Mouse (Mus musculus) CH12.LX (cell line): Measurements from ENCODE around the gene Gcnt7. TPM values are rescaled to one million over a fixed set of nuclear protein-coding genes. Genes with fewer than 3 reads are reported as not detected.
A peak's percentile ranks its signal among the peaks of the same experiment; 100 is the strongest.

Experiments
- DNase-seq: peaks from one replicate; pipeline ENCODE4 v3.0.0-alpha.2; 2013; ENCODE audit errors: extremely low read depth
- H3K27ac ChIP-seq: 2 replicates; pipeline ENCODE4 v1.5.1; 2012; ENCODE audit warnings: low read depth, mild to moderate bottlenecking, control low read depth, moderate library complexity; ENCODE audit not compliant: insufficient read depth
- H3K27me3 ChIP-seq: replicated peaks from 2 replicates; pipeline ENCODE3; 2012; ENCODE audit warnings: inconsistent platforms
- H3K36me3 ChIP-seq, 2 experiments: replicated peaks in 1 of 2; 2 replicates each; pipeline versions ENCODE3 to v1.6.1; 2012; ENCODE audit warnings: inconsistent platforms in 1 of 2, low read length in 1 of 2, mild to moderate bottlenecking in 1 of 2, mixed read lengths in 1 of 2, moderate library complexity in 1 of 2; ENCODE audit not compliant: control insufficient read depth in 1 of 2, insufficient read depth in 1 of 2
- H3K4me1 ChIP-seq, 2 experiments: 2 replicates each; pipeline ENCODE4 v1.6.1; 2012; ENCODE audit warnings: inconsistent platforms in 1 of 2, moderate library complexity in 1 of 2; ENCODE audit not compliant: insufficient read depth in 2 of 2, control insufficient read depth in 1 of 2
- H3K4me2 ChIP-seq: 2 replicates; pipeline ENCODE4 v1.6.1; 2012; ENCODE audit warnings: low read depth, mild to moderate bottlenecking, control low read depth; ENCODE audit not compliant: poor library complexity, insufficient read depth, severe bottlenecking
- H3K4me3 ChIP-seq, 3 experiments: fragments of 150-350 bp in 1 of 3; sonication (generic) in 1 of 3; replicated peaks in 1 of 3; 2 replicates each; pipeline versions ENCODE3 to v1.5.1; 2011 to 2012; ENCODE audit warnings: low read depth in 2 of 3, low read length in 2 of 3, mild to moderate bottlenecking in 2 of 3, moderate library complexity in 2 of 3, control low read depth in 1 of 3, improper control_type of control experiment in 1 of 3, inconsistent platforms in 1 of 3, mixed read lengths in 1 of 3; ENCODE audit not compliant: poor library complexity in 1 of 3
- H3K79me2 ChIP-seq: replicated peaks from 2 replicates; pipeline ENCODE4 v1.6.1; 2012; ENCODE audit warnings: mild to moderate bottlenecking, moderate library complexity; ENCODE audit not compliant: control insufficient read depth, poor library complexity, insufficient read depth, severe bottlenecking; ENCODE audit errors: extremely low read depth
- H3K9ac ChIP-seq: 2 replicates; pipeline ENCODE4 v1.6.1; 2012; ENCODE audit warnings: low read depth, mild to moderate bottlenecking, control low read depth, moderate library complexity; ENCODE audit not compliant: insufficient read depth
- H3K9me3 ChIP-seq: replicated peaks from 2 replicates; pipeline ENCODE3; 2012; ENCODE audit warnings: low read length, inconsistent platforms, mixed read lengths
- CTCF ChIP-seq, 2 experiments: IDR thresholded peaks in 1 of 2; conservative IDR thresholded peaks in 1 of 2; 2 replicates each; pipeline ENCODE4 v1.5.1; 2011 to 2012; ENCODE audit warnings: low read depth in 2 of 2, low read length in 2 of 2, improper control_type of control experiment in 1 of 2, inconsistent platforms in 1 of 2, mild to moderate bottlenecking in 1 of 2, moderate library complexity in 1 of 2
- ELF1 ChIP-seq: IDR thresholded peaks from 2 replicates; pipeline ENCODE4 v1.6.1; 2014; ENCODE audit warnings: low read depth, mild to moderate bottlenecking, inconsistent platforms, low read length, improper control_type of control experiment
- EP300 ChIP-seq: IDR thresholded peaks from 2 replicates; pipeline ENCODE4 v1.6.1; 2011; ENCODE audit warnings: low read length, improper control_type of control experiment
- IRF4 ChIP-seq: IDR thresholded peaks from 2 replicates; pipeline ENCODE4 v1.6.1; 2014; ENCODE audit warnings: low read depth, mild to moderate bottlenecking, inconsistent platforms, low read length, improper control_type of control experiment
- JUND ChIP-seq: conservative IDR thresholded peaks from 2 replicates; pipeline ENCODE4 v1.6.1; 2011; ENCODE audit warnings: low read depth, low read length, improper control_type of control experiment
- KAT2A ChIP-seq: IDR thresholded peaks from 2 replicates; pipeline ENCODE4 v1.6.1; 2012; ENCODE audit warnings: low read length, improper control_type of control experiment, inconsistent platforms; ENCODE audit not compliant: insufficient replicate concordance
- MAFK ChIP-seq: IDR thresholded peaks from 2 replicates; pipeline ENCODE4 v1.6.1; 2011; ENCODE audit warnings: low read length, improper control_type of control experiment; ENCODE audit not compliant: insufficient replicate concordance
- MAX ChIP-seq: IDR thresholded peaks from 2 replicates; pipeline ENCODE4 v1.6.1; 2011; ENCODE audit warnings: low read length, improper control_type of control experiment
- MAZ ChIP-seq: IDR thresholded peaks from 2 replicates; pipeline ENCODE4 v1.6.1; 2012; ENCODE audit warnings: low read depth, mild to moderate bottlenecking, inconsistent platforms, low read length, improper control_type of control experiment, moderate library complexity
- MXI1 ChIP-seq: IDR thresholded peaks from 2 replicates; pipeline ENCODE4 v1.6.1; 2011; ENCODE audit warnings: mild to moderate bottlenecking, low read depth, low read length, improper control_type of control experiment
- NELFE ChIP-seq: IDR thresholded peaks from 2 replicates; pipeline ENCODE4 v1.6.1; 2011; ENCODE audit warnings: low read depth, low read length, improper control_type of control experiment
- NRF1 ChIP-seq: IDR thresholded peaks from 2 replicates; pipeline ENCODE4 v1.6.1; 2014; ENCODE audit warnings: low read depth, mild to moderate bottlenecking, inconsistent platforms, low read length, improper control_type of control experiment, moderate library complexity
- PAX5 ChIP-seq: IDR thresholded peaks from 2 replicates; pipeline ENCODE4 v1.6.1; 2012; ENCODE audit warnings: low read length, inconsistent platforms, mixed read lengths
- POLR2AphosphoS2 ChIP-seq: IDR thresholded peaks from 2 replicates; pipeline ENCODE4 v1.6.1; 2011; ENCODE audit warnings: low read depth, low read length, improper control_type of control experiment
- RAD21 ChIP-seq: IDR thresholded peaks from 2 replicates; pipeline ENCODE4 v1.6.1; 2011; ENCODE audit warnings: low read depth, mild to moderate bottlenecking, low read length, improper control_type of control experiment, moderate library complexity
- SMC3 ChIP-seq: IDR thresholded peaks from 2 replicates; pipeline ENCODE4 v1.6.1; 2011; ENCODE audit warnings: low read depth, low read length, improper control_type of control experiment
- TBP ChIP-seq: conservative IDR thresholded peaks from 2 replicates; pipeline ENCODE4 v1.6.1; 2011; ENCODE audit warnings: low read depth, low read length, improper control_type of control experiment
- TCF12 ChIP-seq: IDR thresholded peaks from 2 replicates; pipeline ENCODE4 v1.6.1; 2014; ENCODE audit warnings: low read depth, mild to moderate bottlenecking, inconsistent platforms, low read length, improper control_type of control experiment
- UBTF ChIP-seq: IDR thresholded peaks from 2 replicates; pipeline ENCODE4 v1.6.1; 2012; ENCODE audit warnings: low read depth, mild to moderate bottlenecking, inconsistent platforms, low read length, improper control_type of control experiment, moderate library complexity
- USF1 ChIP-seq: IDR thresholded peaks from 2 replicates; pipeline ENCODE4 v1.6.1; 2014; ENCODE audit warnings: low read depth, mild to moderate bottlenecking, inconsistent platforms, low read length, improper control_type of control experiment
- ZC3H11A ChIP-seq: IDR thresholded peaks from 2 replicates; pipeline ENCODE4 v1.6.1; 2012; ENCODE audit warnings: low read depth, mild to moderate bottlenecking, inconsistent platforms, low read length, improper control_type of control experiment
- ZKSCAN1 ChIP-seq: IDR thresholded peaks from 2 replicates; pipeline ENCODE4 v1.6.1; 2012; ENCODE audit warnings: low read depth, inconsistent platforms, low read length, improper control_type of control experiment, borderline replicate concordance
- dilution Hi-C: fragments of 300-500 bp; cut with MboI; formaldehyde crosslinking; loops from 2 replicates; pipeline ENCODE4 v1.14.3; 2020; ENCODE audit warnings: low sequenced_read_pairs; ENCODE audit not compliant: extremely low pct_unique_long_range_greater_than_20kb, extremely low pct_ligation_motif_present
- in situ Hi-C: fragments of 300-500 bp; cut with MboI; formaldehyde crosslinking; loops from 3 replicates; pipeline ENCODE4 v1.14.3; 2019; ENCODE audit warnings: low sequenced_read_pairs, low pct_ligation_motif_present, low pct_unique_long_range_greater_than_20kb, mixed read lengths
- polyA plus RNA-seq: library from polyadenylated mRNA; unstranded; fragments of >175 nt; gene quantifications from 2 replicates; pipeline ENCODE4 v1.2.1, GENCODE M21; 2012; ENCODE audit warnings: low read depth; ENCODE audit not compliant: insufficient read length
- total RNA-seq, 2 experiments: library from RNA; depleted of rRNA; stranded (reverse); fragments of 300-350 nt in 1 of 2; fragments of >200 nt in 1 of 2; gene quantifications; 2 replicates each; pipeline ENCODE4 v1.2.3; 2012 to 2014

Gene Gcnt7
- total and polyA plus RNA-seq, 3 experiments = 0.17 to 0.21 TPM; not detected in 1

DNA sequence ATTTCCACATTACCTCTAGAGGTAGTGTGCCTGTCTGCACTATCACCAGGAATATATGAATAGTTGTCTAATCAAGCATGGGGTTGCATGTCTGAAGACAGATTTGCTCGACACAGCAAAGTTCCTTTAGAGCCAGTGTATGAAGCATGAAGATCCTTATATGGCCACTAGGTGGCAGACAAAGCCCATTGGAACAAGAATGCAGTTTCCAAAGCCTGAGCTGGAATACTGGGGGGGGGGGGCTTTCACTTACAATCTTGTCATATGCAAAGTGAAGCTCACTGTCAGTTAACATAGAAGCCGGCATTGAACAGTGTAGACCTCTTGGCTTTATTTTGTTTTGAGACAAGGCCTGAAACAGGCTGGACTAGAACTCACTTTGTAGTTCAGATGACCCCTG is 19.5 kb upstream of the Gcnt7 start:
- peak; percentile 54 for DNase-seq
- in situ Hi-C loops (loop anchor here (10.0 to 25.0 kb wide), 3 partner anchors 297 to 609 kb away; no protein-coding TSS in a partner anchor), dilution Hi-C loops (no loop called here)
- TF ChIP-seq UBTF (no peak), POLR2AphosphoS2 (no peak), PAX5 (no peak), TCF12 (no peak), NRF1 (no peak), MAZ (0 out of 2 replicates have a peak, but pooled peaks have one; percentile 39), USF1 (no peak), SMC3 (peak; percentile 72), ELF1 (no peak), ZC3H11A (no peak), MAFK (peak; percentile 31; the same call in 1 of the 2 replicates), TBP (no peak), NELFE (peak; percentile 43; the same call in 1 of the 2 replicates), MXI1 (no peak), JUND (no peak), CTCF (conservative IDR thresholded peaks at IDR 0.05 in 1 of 2, IDR thresholded peaks at IDR 0.05 in 1 of 2; ENCODE audit: low read depth in 2 of 2, low read length in 2 of 2) (peak; percentile 46 to 92), EP300 (no peak), RAD21 (peak; percentile 86), ZKSCAN1 (no peak), KAT2A (no peak), MAX (0 out of 2 replicates have a peak, but pooled peaks have one; percentile 32), IRF4 (peak; percentile 21; the same call in 1 of the 2 replicates)
- H3K9me3 ChIP-seq = no peaks in the 10 kb centered on the region
- peak overlapping the region in 2 of 3 experiments; percentile 49 to 53 for H3K4me3 ChIP-seq
- no peaks in the 10 kb centered on the region for H3K36me3 ChIP-seq
- peak overlapping the region; percentile 38 for H3K9ac ChIP-seq
- peaks cover 26% of the 10 kb centered on the region for H3K27me3 ChIP-seq
- H3K4me1 ChIP-seq = peaks cover 4 to 11% of the 10 kb centered on the region in 2 experiments; a peak in 3 of 4 replicates
- peak overlapping the region; percentile 92 for H3K4me2 ChIP-seq
- no peaks in the 10 kb centered on the region for H3K79me2 ChIP-seq
- no peak overlapping the region for H3K27ac ChIP-seq
